Mouse (Mus musculus) forebrain, embryonic 11.5 days (tissue): Measurements from ENCODE around the gene 1700001O22Rik. TPM values are rescaled to one million over a fixed set of nuclear protein-coding genes. Genes with fewer than 3 reads are reported as not detected.
A peak's percentile ranks its signal among the peaks of the same experiment; 100 is the strongest.

Experiments
- ATAC-seq: fragments of 200-750 bp; cut with Nextera tagmentation; replicated peaks from 2 replicates; pipeline ENCODE4 v1.8.0; 2017; ENCODE audit warnings: moderate TSS enrichment; ENCODE audit not compliant: low FRiP score
- DNase-seq: peaks from one replicate; pipeline ENCODE4 v3.0.0-alpha.2; 2017; ENCODE audit warnings: low spot score
- H3K27ac ChIP-seq: fragments of 300-500 bp; sonication (generic); 2 replicates; pipeline ENCODE4 v1.5.1; 2014; ENCODE audit warnings: low read depth, low read length
- H3K27me3 ChIP-seq: fragments of 300-500 bp; sonication (generic); 2 replicates; pipeline ENCODE4 v1.6.1; 2014; ENCODE audit warnings: mild to moderate bottlenecking, low read length, mixed read lengths; ENCODE audit not compliant: control insufficient read depth, insufficient read depth
- H3K36me3 ChIP-seq: fragments of 300-500 bp; sonication (generic); 2 replicates; pipeline ENCODE4 v1.6.1; 2014; ENCODE audit warnings: mild to moderate bottlenecking, low read length, moderate library complexity, mixed read lengths; ENCODE audit not compliant: control insufficient read depth, insufficient read depth
- H3K4me1 ChIP-seq: fragments of 300-500 bp; sonication (generic); replicated peaks from 2 replicates; pipeline ENCODE4 v1.6.1; 2014; ENCODE audit warnings: low read length, mixed read lengths; ENCODE audit not compliant: control insufficient read depth, insufficient read depth
- H3K4me2 ChIP-seq: fragments of 300-500 bp; sonication (generic); 2 replicates; pipeline ENCODE4 v1.6.1; 2014; ENCODE audit warnings: low read depth, mild to moderate bottlenecking, low read length, moderate library complexity, mixed read lengths; ENCODE audit not compliant: severe bottlenecking
- H3K4me3 ChIP-seq: fragments of 300-500 bp; sonication (generic); 2 replicates; pipeline ENCODE4 v1.5.1; 2014; ENCODE audit warnings: low read depth, low read length
- H3K9ac ChIP-seq: fragments of 300-500 bp; sonication (generic); 2 replicates; pipeline ENCODE4 v1.6.1; 2014; ENCODE audit warnings: low read length
- H3K9me3 ChIP-seq: fragments of 300-500 bp; sonication (generic); 2 replicates; pipeline ENCODE4 v1.6.1; 2016; ENCODE audit warnings: low read length, mixed read lengths; ENCODE audit not compliant: control insufficient read depth
- WGBS: fragments of 180-500 bp; shearing (Covaris S2); extraction: QIAGEN DNeasy Blood & Tissue Kit; methylation state at CpG from one replicate; pipeline ENCODE4 v1.1.7; 2014; 5-methylcytosine and 5-hydroxymethylcytosine counted together
- polyA plus RNA-seq: library from polyadenylated mRNA; unstranded; fragments of >200 nt; fragmentation: Nextera tagmentation; extraction: Ambion mirVana; gene quantifications from 2 replicates; pipeline ENCODE4 v1.2.1, GENCODE M21; 2014

Gene 1700001O22Rik
- polyA plus RNA-seq, 1 experiment from 2014 or later, result 4.6 TPM

GRCm38 (mm10) chr2:30807648-30808295 lies 4.3 kb upstream of the 1700001O22Rik start, which contains the start of gene Ntmt1:
Ntmt1 (plus strand) TSS chr2:30807826.
- Histone ChIP-seq H3K4me3 (peak within 1 kb of the TSS; percentile 86), H3K36me3 (no peaks in the 10 kb centered on the region; the same call in 1 of the 2 replicates), H3K27ac (peak within 1 kb of the TSS; percentile 71), H3K4me1 (peaks cover 11% of the 10 kb centered on the region; the same call in 1 of the 2 replicates), H3K9ac (peak within 1 kb of the TSS; percentile 92), H3K27me3 (no peaks in the 10 kb centered on the region), H3K9me3 (no peaks in the 10 kb centered on the region), H3K4me2 (peak within 1 kb of the TSS; percentile 95)
- WGBS, result under 1% methylated on average over 36 of the region's 44 CpGs
- DNase-seq, result peak; percentile 100
- peak; percentile 98 for ATAC-seq

- Histone ChIP-seq H3K4me2 (peak overlapping the region; percentile 95), H3K27ac (peak overlapping the region; percentile 31; the same call in 1 of the 2 replicates), H3K36me3 (no peaks in the 10 kb centered on the region; the same call in 1 of the 2 replicates), H3K9me3 (no peaks in the 10 kb centered on the region), H3K9ac (peak overlapping the region; percentile 65), H3K27me3 (peaks cover under 1% of the 10 kb centered on the region), H3K4me3 (peak overlapping the region; percentile 86), H3K4me1 (peaks cover 11% of the 10 kb centered on the region; the same call in 1 of the 2 replicates)
- ATAC-seq (no peak; the same call in 1 of the 2 replicates), DNase-seq (peak; percentile 72)
- WGBS, result 6% methylated on average over 28 of the region's 28 CpGs
These were observed 3.7 kb upstream of the 1700001O22Rik start for GRCm38 (mm10) chr2:30807147-30807647.

- DNase-seq, result no peak
- peaks cover 9% of the 10 kb centered on the region for H3K27me3 ChIP-seq
- no peak for ATAC-seq
- 94% methylated on average over 2 of the region's 2 CpGs for WGBS
- no peak overlapping the region for H3K4me2 ChIP-seq
- H3K27ac ChIP-seq, result no peak overlapping the region
- no peak overlapping the region for H3K4me3 ChIP-seq
- no peaks in the 10 kb centered on the region for H3K9me3 ChIP-seq
- no peaks in the 10 kb centered on the region for H3K36me3 ChIP-seq
- no peak overlapping the region for H3K9ac ChIP-seq
- peaks cover 16% of the 10 kb centered on the region; the same call in 1 of the 2 replicates for H3K4me1 ChIP-seq
These were observed 2.5 kb upstream of the 1700001O22Rik start for GRCm38 (mm10) chr2:30805983-30806382.

- H3K27me3 ChIP-seq, result peaks cover 17% of the 10 kb centered on the region
- no peak overlapping the region for H3K27ac ChIP-seq
- ATAC-seq (peak; percentile 53), DNase-seq (peak; percentile 75)
- H3K4me2 ChIP-seq, result peak overlapping the region; percentile 88
- H3K9ac ChIP-seq, result peak overlapping the region; percentile 57
- no peaks in the 10 kb centered on the region for H3K9me3 ChIP-seq
- H3K4me3 ChIP-seq, result peak overlapping the region; percentile 36
- WGBS, result under 1% methylated on average over 71 of the region's 77 CpGs
- peaks cover 13% of the 10 kb centered on the region; the same call in 1 of the 2 replicates for H3K4me1 ChIP-seq
- H3K36me3 ChIP-seq, result no peaks in the 10 kb centered on the region
These were observed 2.2 kb downstream of the 1700001O22Rik start for GRCm38 (mm10) chr2:30801067-30801852.

- Histone ChIP-seq H3K27ac (no peak overlapping the region), H3K4me2 (peak overlapping the region; percentile 88), H3K9me3 (no peaks in the 10 kb centered on the region), H3K9ac (peak overlapping the region; percentile 57), H3K4me3 (peak overlapping the region; percentile 36), H3K4me1 (peaks cover 17% of the 10 kb centered on the region; the same call in 1 of the 2 replicates), H3K27me3 (peaks cover 17% of the 10 kb centered on the region), H3K36me3 (no peaks in the 10 kb centered on the region)
- ATAC-seq (no peak), DNase-seq (no peak)
- WGBS, result 38% methylated on average over 6 of the region's 7 CpGs
These were observed 2.8 kb downstream of the 1700001O22Rik start for GRCm38 (mm10) chr2:30800671-30801066.

GRCm38 (mm10) chr2:30799456-30799855 lies 4.0 kb downstream of the 1700001O22Rik start:
- Histone ChIP-seq H3K27me3 (peaks cover 17% of the 10 kb centered on the region), H3K27ac (no peak overlapping the region), H3K9me3 (no peaks in the 10 kb centered on the region), H3K4me3 (no peak overlapping the region), H3K4me1 (peaks cover 17% of the 10 kb centered on the region; the same call in 1 of the 2 replicates), H3K9ac (no peak overlapping the region), H3K36me3 (no peaks in the 10 kb centered on the region), H3K4me2 (no peak overlapping the region)
- DNase-seq, result no peak
- no peak for ATAC-seq
- 77% methylated on average over 3 of the region's 3 CpGs for WGBS

GRCm38 (mm10) chr2:30796382-30796781 lies 7.1 kb downstream of the 1700001O22Rik start:
- Histone ChIP-seq H3K9ac (peak overlapping the region; percentile 32; the same call in 1 of the 2 replicates), H3K27me3 (peaks cover 10% of the 10 kb centered on the region), H3K4me3 (0 out of 2 replicates have a peak overlapping the region, but pooled peaks have one; percentile 2), H3K27ac (peak overlapping the region; percentile 46; the same call in 1 of the 2 replicates), H3K36me3 (no peaks in the 10 kb centered on the region), H3K9me3 (no peaks in the 10 kb centered on the region), H3K4me1 (peaks cover 15% of the 10 kb centered on the region), H3K4me2 (peak overlapping the region; percentile 48)
- peak; percentile 90 for DNase-seq
- 6% methylated on average over 11 of the region's 11 CpGs for WGBS
- ATAC-seq, result peak; percentile 75

- 52% methylated on average over 5 of the region's 5 CpGs for WGBS
- no peaks in the 10 kb centered on the region for H3K36me3 ChIP-seq
- H3K4me2 ChIP-seq, result peak overlapping the region; percentile 48
- H3K27ac ChIP-seq, result peak overlapping the region; percentile 46; the same call in 1 of the 2 replicates
- H3K4me1 ChIP-seq, result peaks cover 15% of the 10 kb centered on the region
- H3K9me3 ChIP-seq, result no peaks in the 10 kb centered on the region
- ATAC-seq (peak; percentile 11; the same call in 1 of the 2 replicates), DNase-seq (no peak)
- H3K9ac ChIP-seq, result peak overlapping the region; percentile 42; the same call in 1 of the 2 replicates
- 0 out of 2 replicates have a peak overlapping the region, but pooled peaks have one; percentile 2 for H3K4me3 ChIP-seq
- H3K27me3 ChIP-seq, result peaks cover 7% of the 10 kb centered on the region
These were observed 7.6 kb downstream of the 1700001O22Rik start for GRCm38 (mm10) chr2:30795889-30796275.
